Mouse (Mus musculus): ENCODE measurements at regions not wholly inside any gene's neighbourhood (a gene's known extent, or its start where the extent isn't known, plus 50 kb on each side); places are given as distances from the start of the nearest gene placed in this dataset.

GRCm38 (mm10) chr8:24215510-24216138, 510.0 kb downstream of the Adam3 start:
- TF ChIP-seq CTCF (IDR thresholded peaks at IDR 0.05; ENCODE audit: insufficient read depth, low read depth, low read length) = no peak
- no peak for TF ChIP-seq POLR2A (IDR thresholded peaks at IDR 0.05; ENCODE audit: insufficient read depth, low read depth, low read length)
